ENCODE assay signal across 8 mouse cellular contexts in the genomic region with DNA sequence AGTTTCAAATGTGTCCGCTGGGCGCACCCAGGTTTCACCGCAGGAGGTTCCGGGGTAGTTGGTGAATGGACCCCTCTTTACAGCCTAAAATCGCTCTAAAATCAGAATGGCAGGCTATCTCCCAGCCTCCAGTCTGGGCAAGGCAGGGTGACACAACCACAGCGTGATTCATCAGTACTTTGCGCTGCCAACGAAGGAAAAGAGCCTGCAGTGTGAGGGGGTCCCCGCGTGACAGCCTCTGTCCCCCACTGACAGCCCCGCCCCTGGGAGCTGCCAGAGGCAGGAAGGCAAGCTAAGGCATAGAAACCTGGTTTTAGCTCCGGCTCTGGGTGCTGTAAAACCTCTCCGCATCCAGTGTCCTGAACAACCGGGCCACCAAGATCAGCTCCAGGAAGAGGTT. TPM values are rescaled to one million over a fixed set of nuclear protein-coding genes. Genes with fewer than 3 reads are reported as not detected.
A peak's percentile ranks its signal among the peaks of the same experiment; 100 is the strongest.
DNase-seq lines count a peak whose midpoint lies in the region; ATAC-seq and TF ChIP-seq lines count a peak whose summit lies in the region.

No protein-coding gene starts in this region.

- H3K36me3 ChIP-seq in liver, adult 2 months (ENCODE audit: control insufficient read depth, insufficient read depth, low read length): no peaks in the 10 kb centered on the region
- no peaks in the 10 kb centered on the region for H3K36me3 ChIP-seq in embryonic facial prominence, embryonic 10.5 days (replicated peaks)
- no peaks in the 10 kb centered on the region for H3K36me3 ChIP-seq in hindbrain, embryonic 13.5 days

- TF ChIP-seq POLR2A in liver, adult 2 months (IDR thresholded peaks at IDR 0.05; ENCODE audit: extremely low read depth, insufficient read depth, low read length): no peak

- no peaks in the 10 kb centered on the region for H3K9me3 ChIP-seq in embryonic facial prominence, embryonic 10.5 days
- H3K9me3 ChIP-seq in hindbrain, embryonic 13.5 days: no peaks in the 10 kb centered on the region

- ATAC-seq in hindbrain, embryonic 13.5 days (ENCODE audit: low FRiP score): no peak

- H3K27me3 ChIP-seq in liver, adult 2 months (ENCODE audit: control insufficient read depth, insufficient read depth, low read length): peaks cover 10% of the 10 kb centered on the region; the same call in 1 of the 2 replicates
- peaks cover 72% of the 10 kb centered on the region for H3K27me3 ChIP-seq in embryonic facial prominence, embryonic 10.5 days (replicated peaks; ENCODE audit: low read depth, poor library complexity, severe bottlenecking)
- H3K27me3 ChIP-seq in hindbrain, embryonic 13.5 days: peaks cover 83% of the 10 kb centered on the region

- no peak for TF ChIP-seq CTCF in liver, adult 2 months (IDR thresholded peaks at IDR 0.05; ENCODE audit: low read depth, low read length)

- H3K9ac ChIP-seq in liver, adult 2 months (ENCODE audit: low read depth, low read length): no peak overlapping the region
- H3K9ac ChIP-seq in hindbrain, embryonic 13.5 days: peak overlapping the region; percentile 72

- H3K27ac ChIP-seq in liver, adult 2 months (replicated peaks; ENCODE audit: insufficient read depth, low read depth, low read length): no peak overlapping the region
- peak overlapping the region; percentile 74; the same call in 1 of the 2 replicates for H3K27ac ChIP-seq in embryonic facial prominence, embryonic 10.5 days (replicated peaks)
- H3K27ac ChIP-seq in hindbrain, embryonic 13.5 days: no peak overlapping the region

- no peak for DNase-seq in liver, adult 2 months (ENCODE audit: extremely low read depth, low read depth, low spot score)
- no peak for DNase-seq in liver
- DNase-seq in embryonic facial prominence, embryonic 10.5 days (ENCODE audit: low spot score): no peak
- peak; percentile 17 for DNase-seq in lung, postnatal 25 days (ENCODE audit: low spot score)
- peak; percentile 25 to 51 for DNase-seq in spleen, adult 18-20 months
- no peak for DNase-seq in layer of hippocampus, adult 9-11 months
- no peak for DNase-seq in gastrocnemius, postnatal 25 days

- peak overlapping the region; percentile 96 for H3K4me2 ChIP-seq in hindbrain, embryonic 13.5 days

- H3K4me1 ChIP-seq in liver, adult 2 months (ENCODE audit: control insufficient read depth, insufficient read depth, low read length): peaks cover 9% of the 10 kb centered on the region
- peaks cover 73% of the 10 kb centered on the region for H3K4me1 ChIP-seq in embryonic facial prominence, embryonic 10.5 days
- H3K4me1 ChIP-seq in hindbrain, embryonic 13.5 days (replicated peaks): peaks cover 39% of the 10 kb centered on the region

- WGBS in liver, adult 2 months: 14% methylated on average over 14 of the region's 14 CpGs
- WGBS in embryonic facial prominence, embryonic 10.5 days: 9% methylated on average over 14 of the region's 14 CpGs
- WGBS in hindbrain, embryonic 13.5 days: 10% methylated on average over 14 of the region's 14 CpGs

- H3K4me3 ChIP-seq in liver, adult 2 months (ENCODE audit: insufficient read depth, low read depth, low read length): peak overlapping the region; percentile 50; the same call in 1 of the 2 replicates
- peak overlapping the region; percentile 69 for H3K4me3 ChIP-seq in embryonic facial prominence, embryonic 10.5 days
- peak overlapping the region; percentile 48 for H3K4me3 ChIP-seq in hindbrain, embryonic 13.5 days

- H3K79me2 ChIP-seq in liver, adult 2 months (ENCODE audit: control insufficient read depth, insufficient read depth, low read length): no peaks in the 10 kb centered on the region

RNA-seq across cellular contexts. Expression of a gene that starts 56.9 kb away (rescaled TPM):
- 0.40 and 0.55 TPM in 2 replicates for total RNA-seq in liver, adult 2 months (2014; rRNA removed)
- 0.36 and 0.64 TPM in 2 replicates for polyA plus RNA-seq in liver, adult 2 months (2012; rRNA removed)
- polyA plus RNA-seq in embryonic facial prominence, embryonic 10.5 days (2016; fragmentation: Nextera tagmentation; extraction: Ambion mirVana): 1.6 and 1.7 TPM in 2 replicates
- polyA plus RNA-seq in hindbrain, embryonic 13.5 days (2015; fragmentation: Nextera tagmentation; extraction: Ambion mirVana): 0.60 and 1.5 TPM in 2 replicates
- total RNA-seq in gastrocnemius, postnatal 25 days (2021): under 1 TPM; 0.43 to 0.70 TPM

Comparison
In these comparisons a context has a peak if more than half of its experiments do, and no peak if none do; other contexts are left out.
1. DNase-seq: peak in lung, postnatal 25 days (single experiment) and spleen, adult 18-20 months (2 of 2); none in liver, adult 2 months (single experiment), liver (single experiment), embryonic facial prominence, embryonic 10.5 days (single experiment), layer of hippocampus, adult 9-11 months (single experiment) and gastrocnemius, postnatal 25 days (single experiment).
2. Peak in every context shown above with its lines, with median percentiles within 50 percentile points of each other: H3K4me3 ChIP-seq.